Mouse (Mus musculus) kidney, embryonic 15.5 days (tissue): ENCODE measurements around the gene Trem1. TPM values are rescaled to one million over a fixed set of nuclear protein-coding genes. Genes with fewer than 3 reads are reported as not detected.
A peak's percentile ranks its signal among the peaks of the same experiment; 100 is the strongest.

Experiments used
- ATAC-seq: fragments of 200-750 bp; cut with Nextera tagmentation; replicated peaks from 2 replicates; pipeline ENCODE4 v1.8.0; 2017; ENCODE audit warnings: moderate TSS enrichment; ENCODE audit not compliant: low FRiP score
- H3K27ac ChIP-seq: fragments of 300-500 bp; sonication (generic); 2 replicates; pipeline ENCODE4 v1.5.1; 2015; ENCODE audit warnings: mild to moderate bottlenecking, inconsistent platforms
- H3K27me3 ChIP-seq: fragments of 300-500 bp; sonication (generic); 2 replicates; pipeline ENCODE4 v1.6.1; 2015; ENCODE audit warnings: inconsistent platforms
- H3K36me3 ChIP-seq: fragments of 300-500 bp; sonication (generic); 2 replicates; pipeline ENCODE4 v1.6.1; 2015; ENCODE audit warnings: inconsistent platforms
- H3K4me1 ChIP-seq: fragments of 300-500 bp; sonication (generic); 2 replicates; pipeline ENCODE4 v1.6.1; 2015; ENCODE audit warnings: inconsistent platforms
- H3K4me2 ChIP-seq: fragments of 300-500 bp; sonication (generic); 2 replicates; pipeline ENCODE4 v1.6.1; 2015; ENCODE audit warnings: moderate library complexity, mild to moderate bottlenecking, inconsistent platforms
- H3K4me3 ChIP-seq: fragments of 300-500 bp; sonication (generic); replicated peaks from 2 replicates; pipeline ENCODE4 v1.5.1; 2015; ENCODE audit warnings: mild to moderate bottlenecking, inconsistent platforms
- H3K9ac ChIP-seq: fragments of 300-500 bp; sonication (generic); 2 replicates; pipeline ENCODE4 v1.6.1; 2015; ENCODE audit warnings: mild to moderate bottlenecking, inconsistent platforms
- H3K9me3 ChIP-seq: fragments of 300-500 bp; sonication (generic); replicated peaks from 2 replicates; pipeline ENCODE4 v1.6.1; 2016; ENCODE audit warnings: inconsistent platforms
- WGBS: fragments of 180-500 bp; shearing (Covaris S2); methylation state at CpG from one replicate; pipeline ENCODE4 v1.1.7; 2015; ENCODE audit warnings: mixed read lengths; 5-methylcytosine and 5-hydroxymethylcytosine counted together
- polyA plus RNA-seq: library from polyadenylated mRNA; unstranded; fragments of >200 nt; fragmentation: Nextera tagmentation; extraction: Ambion mirVana; gene quantifications from 2 replicates; pipeline ENCODE4 v1.2.1, GENCODE M21; 2015

Gene Trem1
- polyA plus RNA-seq, 1 experiment from 2014 or later: 0.08 TPM

DNA sequence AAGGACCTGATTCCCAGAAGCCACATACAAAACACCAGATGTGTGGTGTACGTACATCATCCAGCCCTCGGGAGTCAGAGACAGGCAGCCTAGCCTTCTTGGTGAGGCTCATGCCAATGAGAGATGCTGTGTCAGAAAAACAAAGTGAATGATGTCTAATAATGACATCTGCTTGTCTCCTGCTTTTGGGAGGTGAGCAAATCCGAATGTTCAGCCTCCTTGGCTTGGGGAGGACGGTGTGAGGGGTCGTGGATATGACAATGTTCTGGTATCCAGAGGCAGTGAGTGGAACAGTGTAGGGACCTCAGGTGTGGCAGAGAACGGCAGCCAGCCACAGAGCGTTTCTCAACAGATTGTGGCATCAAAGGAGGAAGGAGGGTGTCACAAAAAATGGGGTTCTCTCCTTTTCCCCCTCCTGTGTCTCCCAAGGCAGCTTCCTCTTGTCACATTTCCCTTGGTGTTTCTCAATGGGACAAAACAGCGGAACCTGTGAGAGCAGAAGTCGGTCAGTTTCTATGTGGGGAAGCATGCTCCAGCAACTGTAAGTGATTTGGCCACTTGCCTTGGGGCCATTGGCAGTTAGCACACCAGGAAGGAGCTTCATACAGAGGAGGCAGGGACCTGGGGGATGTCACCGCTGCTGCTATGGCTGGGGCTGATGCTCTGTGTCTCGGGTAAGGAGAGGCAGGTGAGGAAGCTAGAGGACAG lies 14.8 kb downstream of the Trem1 start, which contains the start of gene Trem3:
Gene Trem3 (plus strand): TSS at position 557 of the 708 bp plus-strand sequence.
- H3K27ac ChIP-seq: no peak within 1 kb of the TSS
- no peak within 1 kb of the TSS for H3K9ac ChIP-seq
- H3K9me3 ChIP-seq: no peaks in the 10 kb centered on the region
- 78% methylated on average over 11 of the region's 11 CpGs for WGBS
- H3K4me2 ChIP-seq: no peak within 1 kb of the TSS
- no peaks in the 10 kb centered on the region for H3K27me3 ChIP-seq
- no peak within 1 kb of the TSS for H3K4me3 ChIP-seq
- H3K36me3 ChIP-seq: no peaks in the 10 kb centered on the region
- H3K4me1 ChIP-seq: no peaks in the 10 kb centered on the region
- no peak for ATAC-seq

DNA sequence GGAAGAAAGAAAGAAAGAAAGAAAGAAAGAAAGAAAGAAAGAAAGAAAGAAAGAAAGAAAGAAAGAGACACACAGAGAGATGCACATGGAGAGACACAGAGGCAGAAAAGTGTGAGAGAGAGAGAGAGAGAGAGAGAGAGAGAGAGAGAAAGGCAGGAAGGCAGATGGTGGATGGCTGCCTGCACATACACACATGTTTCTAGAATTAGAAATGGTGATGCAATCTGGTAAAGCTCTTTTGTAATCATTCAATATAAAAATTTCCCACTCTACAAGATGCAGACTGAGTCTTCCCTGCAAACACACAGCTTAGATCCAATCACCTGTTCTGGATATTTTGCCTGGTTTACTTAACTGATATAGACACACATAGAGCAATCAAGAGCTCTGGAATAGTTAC lies 16.5 kb downstream of the Trem1 start:
- no peak for ATAC-seq
- H3K36me3 ChIP-seq: no peaks in the 10 kb centered on the region
- no peak overlapping the region for H3K4me3 ChIP-seq
- no peaks in the 10 kb centered on the region for H3K27me3 ChIP-seq
- H3K4me2 ChIP-seq: no peak overlapping the region
- H3K4me1 ChIP-seq: no peaks in the 10 kb centered on the region
- no peak overlapping the region for H3K9ac ChIP-seq
- H3K27ac ChIP-seq: no peak overlapping the region
- no peaks in the 10 kb centered on the region for H3K9me3 ChIP-seq

DNA sequence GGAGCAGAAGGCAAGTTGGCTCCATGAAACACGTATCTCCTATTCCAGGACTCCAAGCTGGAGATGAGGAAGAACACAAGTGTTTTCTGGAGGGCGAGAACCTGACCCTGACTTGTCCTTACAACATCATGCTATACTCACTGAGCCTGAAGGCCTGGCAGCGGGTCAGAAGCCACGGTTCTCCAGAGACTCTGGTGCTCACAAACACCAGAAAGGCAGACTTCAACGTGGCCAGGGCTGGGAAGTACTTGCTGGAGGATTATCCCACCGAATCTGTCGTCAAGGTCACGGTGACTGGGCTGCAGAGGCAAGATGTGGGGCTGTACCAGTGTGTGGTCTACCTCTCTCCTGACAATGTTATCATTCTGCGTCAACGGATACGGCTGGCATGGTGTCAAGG lies 16.9 kb downstream of the Trem1 start:
- Histone ChIP-seq H3K4me2 (no peak overlapping the region), H3K9me3 (no peaks in the 10 kb centered on the region), H3K36me3 (no peaks in the 10 kb centered on the region), H3K27me3 (no peaks in the 10 kb centered on the region), H3K4me3 (no peak overlapping the region), H3K9ac (no peak overlapping the region), H3K27ac (no peak overlapping the region), H3K4me1 (no peaks in the 10 kb centered on the region)
- no peak for ATAC-seq
- WGBS: 83% methylated on average over 11 of the region's 11 CpGs

DNA sequence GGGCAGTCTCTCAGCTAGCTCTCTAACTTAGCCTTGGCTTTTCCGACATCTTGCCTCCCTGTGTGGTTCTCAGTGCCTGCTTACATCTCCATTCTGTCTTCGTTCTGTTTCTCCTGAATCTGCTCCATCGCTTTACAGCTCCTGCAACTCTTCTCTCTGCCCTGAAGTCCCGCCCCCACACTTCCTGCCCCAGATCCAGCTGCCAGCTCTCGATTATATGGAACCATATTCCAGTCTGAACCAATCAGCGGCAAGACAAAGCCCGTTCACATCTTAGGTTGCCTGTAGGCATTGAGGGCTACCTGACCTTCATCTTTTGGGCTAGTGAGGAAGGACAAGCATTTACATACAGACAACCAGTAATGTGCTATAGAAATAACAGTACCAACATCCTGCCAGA lies 18.1 kb downstream of the Trem1 start:
- no peak overlapping the region for H3K4me3 ChIP-seq
- 92% methylated on average over 7 of the region's 7 CpGs for WGBS
- H3K36me3 ChIP-seq: no peaks in the 10 kb centered on the region
- H3K27ac ChIP-seq: no peak overlapping the region
- ATAC-seq: no peak
- no peaks in the 10 kb centered on the region for H3K9me3 ChIP-seq
- H3K27me3 ChIP-seq: no peaks in the 10 kb centered on the region
- no peak overlapping the region for H3K9ac ChIP-seq
- no peaks in the 10 kb centered on the region for H3K4me1 ChIP-seq
- no peak overlapping the region for H3K4me2 ChIP-seq

DNA sequence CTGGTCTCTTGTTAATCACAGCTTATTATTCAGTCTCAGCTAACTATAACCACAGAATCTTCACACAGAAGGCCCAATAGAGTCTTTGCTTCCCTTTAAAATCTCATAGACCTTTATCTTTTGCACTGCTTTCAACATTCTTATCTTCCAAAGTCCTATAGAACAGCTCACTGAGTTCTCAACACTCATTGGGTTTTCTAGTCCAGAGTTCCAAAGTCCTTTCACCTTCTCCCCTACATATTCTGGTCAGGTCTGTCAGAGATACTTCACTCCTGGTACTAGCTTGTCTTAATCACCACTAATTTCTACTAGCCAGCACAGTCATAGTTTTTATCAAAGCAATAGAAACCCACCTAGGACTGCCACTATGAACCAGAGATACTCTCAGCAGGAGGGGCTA lies 24.0 kb downstream of the Trem1 start:
- no peak overlapping the region for H3K4me3 ChIP-seq
- H3K27ac ChIP-seq: no peak overlapping the region
- H3K36me3 ChIP-seq: no peaks in the 10 kb centered on the region
- H3K9ac ChIP-seq: no peak overlapping the region
- H3K27me3 ChIP-seq: no peaks in the 10 kb centered on the region
- ATAC-seq: no peak
- H3K4me1 ChIP-seq: no peaks in the 10 kb centered on the region
- no peak overlapping the region for H3K4me2 ChIP-seq
- H3K9me3 ChIP-seq: peaks cover 10% of the 10 kb centered on the region; the same call in 1 of the 2 replicates

DNA sequence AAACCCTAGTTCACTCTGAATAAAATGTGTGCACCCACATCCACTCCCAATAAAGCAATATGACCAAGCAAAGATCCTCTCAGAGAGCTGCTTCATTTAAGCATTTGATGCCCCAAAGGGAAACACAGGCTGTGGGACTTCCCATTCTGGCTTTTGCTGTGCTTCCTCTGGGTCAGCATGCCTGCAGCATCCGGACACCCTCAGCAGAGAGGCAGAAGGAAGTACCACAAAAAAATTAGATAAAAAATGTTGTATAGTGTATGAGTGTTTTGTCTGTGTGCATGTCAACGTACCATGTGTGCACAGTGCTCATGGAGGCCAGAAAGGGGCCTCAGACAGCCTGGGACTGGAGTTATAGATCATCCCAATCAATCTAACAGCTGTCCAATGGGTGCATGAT lies 29.3 kb downstream of the Trem1 start:
- Histone ChIP-seq H3K9ac (no peak overlapping the region), H3K4me3 (no peak overlapping the region), H3K4me2 (no peak overlapping the region), H3K36me3 (no peaks in the 10 kb centered on the region), H3K9me3 (peaks cover 10% of the 10 kb centered on the region; the same call in 1 of the 2 replicates), H3K27ac (no peak overlapping the region), H3K27me3 (no peaks in the 10 kb centered on the region), H3K4me1 (peaks cover 8% of the 10 kb centered on the region; the same call in 1 of the 2 replicates)
- WGBS: 83% methylated on average over 2 of the region's 2 CpGs
- no peak for ATAC-seq

DNA sequence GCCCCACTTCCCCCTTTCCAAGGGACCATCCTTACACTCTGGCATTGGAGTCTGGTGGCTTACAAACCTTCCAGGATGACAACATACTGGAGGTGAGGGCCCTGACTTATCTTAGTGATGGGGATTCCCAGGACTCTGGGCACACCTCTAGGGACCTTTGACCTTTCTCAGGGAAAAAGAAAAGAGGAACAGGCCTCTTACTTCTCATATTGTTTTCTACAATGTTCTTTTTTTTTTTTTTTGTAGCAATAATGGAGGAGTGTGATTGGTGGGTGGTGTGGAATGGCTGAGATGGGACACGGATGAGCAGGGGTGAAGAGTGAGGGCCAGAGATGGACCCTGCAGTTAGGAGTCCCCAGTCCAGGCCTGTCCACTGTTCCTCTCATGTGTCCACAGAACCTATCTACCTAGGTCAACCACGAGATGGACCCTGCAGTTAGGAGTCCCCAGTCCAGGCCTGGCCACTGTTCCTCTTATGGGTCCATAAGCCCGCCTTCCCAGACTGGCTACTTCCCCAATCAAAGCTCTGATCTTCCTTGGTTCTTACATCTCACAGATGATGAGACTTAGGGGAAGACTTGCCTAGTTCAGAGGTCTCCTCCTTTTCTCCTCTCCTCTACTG lies 31.3 kb downstream of the Trem1 start, which contains the start of gene Treml4:
Gene Treml4 (plus strand): TSS at position 555 of the 622 bp plus-strand sequence.
- Histone ChIP-seq H3K4me1 (peaks cover 8% of the 10 kb centered on the region; the same call in 1 of the 2 replicates), H3K4me2 (no peak within 1 kb of the TSS)
- WGBS: 86% methylated on average over 3 of the region's 3 CpGs

DNA sequence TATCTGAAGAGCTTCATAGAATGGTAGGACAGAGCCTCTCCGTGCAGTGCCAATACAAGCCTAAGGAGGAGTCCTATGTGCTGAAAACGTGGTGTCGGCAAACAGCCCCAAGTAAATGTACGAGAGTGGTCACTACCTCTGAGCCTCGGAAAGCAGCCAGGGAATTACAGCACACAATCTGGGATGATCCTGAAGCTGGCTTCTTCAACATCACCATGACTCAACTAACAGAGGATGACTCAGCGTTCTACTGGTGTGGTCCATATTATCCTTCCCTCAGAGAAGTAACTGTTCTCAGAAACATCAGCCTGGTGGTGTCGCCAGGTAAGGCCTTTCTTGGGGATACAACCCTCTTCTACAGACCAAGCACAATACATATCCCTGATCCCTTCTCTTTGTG lies 32.1 kb downstream of the Trem1 start:
- Histone ChIP-seq H3K4me3 (no peak overlapping the region), H3K9me3 (0 out of 2 replicates have a peak, but pooled peaks cover 2% of the 10 kb centered on the region), H3K4me1 (peaks cover 8% of the 10 kb centered on the region; the same call in 1 of the 2 replicates), H3K4me2 (no peak overlapping the region), H3K27me3 (no peaks in the 10 kb centered on the region), H3K9ac (no peak overlapping the region), H3K27ac (no peak overlapping the region), H3K36me3 (no peaks in the 10 kb centered on the region)
- ATAC-seq: no peak
- WGBS: 90% methylated on average over 7 of the region's 7 CpGs

More for the DNA sequence above, 31.3 kb downstream of the Trem1 start, which contains the start of gene Treml4:
- ATAC-seq: no peak
- Histone ChIP-seq H3K27me3 (no peaks in the 10 kb centered on the region), H3K36me3 (no peaks in the 10 kb centered on the region), H3K27ac (no peak within 1 kb of the TSS), H3K9me3 (peaks cover 10% of the 10 kb centered on the region; the same call in 1 of the 2 replicates), H3K4me3 (no peak within 1 kb of the TSS), H3K9ac (no peak within 1 kb of the TSS)

DNA sequence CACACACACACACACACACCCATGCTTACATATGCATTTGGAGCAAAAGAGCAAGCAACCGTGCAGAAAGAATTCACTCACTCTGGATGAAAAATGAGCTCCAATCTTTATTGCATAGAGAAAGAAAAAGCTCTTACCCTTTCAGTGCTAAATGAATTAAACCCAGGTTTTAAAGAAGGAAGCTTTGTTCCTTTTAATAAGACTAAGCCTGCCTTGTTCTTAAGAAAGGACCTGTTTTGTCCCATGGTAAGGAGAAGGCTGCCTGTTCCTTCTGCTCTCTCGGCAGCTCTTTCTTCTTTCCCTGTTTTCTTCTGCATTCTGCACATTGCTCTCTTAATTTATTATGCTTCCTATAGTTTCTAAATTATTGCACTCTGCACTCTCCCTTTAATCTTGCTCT lies 33.6 kb downstream of the Trem1 start:
- ATAC-seq: no peak
- H3K4me1 ChIP-seq: peaks cover 8% of the 10 kb centered on the region; the same call in 1 of the 2 replicates
- no peaks in the 10 kb centered on the region for H3K9me3 ChIP-seq
- H3K27ac ChIP-seq: peak overlapping the region; percentile 33; the same call in 1 of the 2 replicates
- no peak overlapping the region for H3K4me3 ChIP-seq
- no peaks in the 10 kb centered on the region for H3K27me3 ChIP-seq
- 8% methylated on average over 2 of the region's 2 CpGs for WGBS
- no peak overlapping the region for H3K4me2 ChIP-seq
- no peak overlapping the region for H3K9ac ChIP-seq
- H3K36me3 ChIP-seq: no peaks in the 10 kb centered on the region

DNA sequence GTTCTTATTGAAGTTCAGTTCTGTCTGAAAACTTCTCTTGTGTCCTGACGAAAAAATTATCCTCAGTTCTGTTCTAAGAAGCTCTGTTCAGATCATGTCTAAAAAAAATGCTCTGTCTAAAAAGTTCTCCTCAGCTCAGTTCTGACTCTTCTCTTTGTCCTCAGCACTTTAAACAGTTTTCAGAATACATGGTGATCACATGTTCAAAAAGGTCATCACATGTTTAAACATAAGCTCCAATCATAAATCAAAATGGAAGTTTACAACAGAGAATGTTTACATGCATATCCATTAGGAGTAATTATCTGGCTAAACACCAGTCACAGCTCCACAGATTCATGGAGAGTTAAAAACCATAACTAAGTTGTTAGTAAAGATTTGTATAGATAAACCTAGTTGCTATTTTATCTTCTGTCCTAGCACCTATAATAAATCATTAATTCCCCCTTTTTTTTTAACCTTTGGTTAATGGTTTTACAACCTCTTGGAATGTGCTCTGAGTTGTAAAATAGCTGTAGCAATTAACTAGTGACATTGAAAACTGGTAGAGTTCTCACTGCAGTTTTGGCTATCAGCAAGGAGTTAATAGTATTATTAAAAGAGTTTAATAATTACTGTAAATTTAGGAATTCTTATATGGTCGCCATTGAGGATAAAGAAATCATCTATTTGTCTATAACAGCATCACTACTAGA lies 34.2 kb downstream of the Trem1 start:
- Histone ChIP-seq H3K4me2 (no peak overlapping the region), H3K27me3 (no peaks in the 10 kb centered on the region), H3K4me3 (no peak overlapping the region), H3K9me3 (no peaks in the 10 kb centered on the region), H3K9ac (no peak overlapping the region), H3K4me1 (peaks cover 8% of the 10 kb centered on the region; the same call in 1 of the 2 replicates), H3K36me3 (no peaks in the 10 kb centered on the region), H3K27ac (peak overlapping the region; percentile 33; the same call in 1 of the 2 replicates)
- no peak for ATAC-seq
- WGBS: 33% methylated on average over 2 of the region's 2 CpGs

DNA sequence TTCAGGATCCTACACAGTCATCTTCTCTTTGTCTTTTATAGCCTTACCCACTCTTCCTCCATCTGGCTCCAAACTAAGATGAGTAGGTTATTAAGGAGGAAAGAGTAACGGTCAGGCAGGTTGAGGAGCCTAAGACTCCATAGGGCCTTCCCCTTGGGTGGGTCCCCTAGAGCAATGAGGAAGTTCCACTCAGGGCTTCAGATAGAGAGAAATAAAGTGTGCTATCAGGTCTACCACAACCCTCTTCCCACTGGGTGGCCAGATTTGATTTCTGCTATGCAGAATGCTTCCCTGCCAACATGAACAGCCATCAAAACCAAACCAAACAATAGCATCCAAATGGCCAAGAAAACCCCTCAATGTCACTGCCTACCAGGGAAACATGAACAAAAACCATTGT lies 35.0 kb downstream of the Trem1 start:
- Histone ChIP-seq H3K27ac (no peak overlapping the region), H3K36me3 (no peaks in the 10 kb centered on the region), H3K27me3 (no peaks in the 10 kb centered on the region), H3K4me2 (no peak overlapping the region), H3K9ac (no peak overlapping the region), H3K4me1 (peaks cover 8% of the 10 kb centered on the region; the same call in 1 of the 2 replicates), H3K9me3 (no peaks in the 10 kb centered on the region), H3K4me3 (no peak overlapping the region)
- ATAC-seq: no peak
- 77% methylated on average over 1 of the region's 1 CpGs for WGBS

DNA sequence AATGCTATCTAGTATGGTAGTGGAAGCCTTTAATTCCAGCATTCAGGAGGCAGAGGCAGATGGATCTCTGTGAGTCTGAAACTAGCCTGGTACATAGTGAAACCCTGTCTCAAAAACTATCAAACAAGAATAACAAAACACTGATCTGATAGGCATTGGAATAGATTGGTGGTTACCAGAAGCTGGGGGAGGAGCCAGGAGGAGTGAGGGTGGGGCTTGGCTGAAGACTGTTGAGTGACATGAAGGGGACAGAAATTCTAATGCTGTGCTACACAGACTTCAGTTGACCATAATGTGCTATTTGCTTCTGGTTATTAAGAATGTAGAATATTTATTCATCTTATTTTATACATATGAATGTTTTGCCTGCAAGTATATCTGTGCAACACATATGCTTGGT lies 35.7 kb downstream of the Trem1 start:
- H3K27ac ChIP-seq: no peak overlapping the region
- H3K4me2 ChIP-seq: no peak overlapping the region
- H3K4me1 ChIP-seq: peaks cover 8% of the 10 kb centered on the region; the same call in 1 of the 2 replicates
- no peak overlapping the region for H3K9ac ChIP-seq
- H3K27me3 ChIP-seq: no peaks in the 10 kb centered on the region
- no peaks in the 10 kb centered on the region for H3K9me3 ChIP-seq
- no peak for ATAC-seq
- H3K4me3 ChIP-seq: no peak overlapping the region
- no peaks in the 10 kb centered on the region for H3K36me3 ChIP-seq
